Mouse (Mus musculus): Measurements from ENCODE around the gene Cenpf.

The Cenpf gene

GRCm38 (mm10) chr1:189627976-189628768, 59.7 kb downstream of the Cenpf start:
- peak; percentile 70 for DNase-seq

DNA sequence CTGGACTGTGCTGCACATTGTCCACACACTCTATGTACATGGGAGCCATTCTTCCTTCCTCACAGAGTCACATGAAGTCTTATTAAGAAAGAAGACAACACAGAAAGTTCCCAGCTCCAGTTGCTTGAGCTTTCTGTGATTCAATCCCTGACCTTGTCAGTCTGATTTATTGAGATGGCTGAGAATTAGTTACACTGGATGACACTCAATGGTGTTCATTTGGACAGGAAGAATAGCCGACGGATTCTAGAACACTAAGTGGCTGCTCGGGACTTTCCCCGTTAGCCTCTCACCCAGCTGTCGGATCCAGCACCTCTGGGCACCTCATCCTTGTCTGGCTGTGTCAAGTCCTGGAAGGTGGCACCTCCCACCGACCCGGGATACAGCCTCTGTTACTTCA, 63.1 kb downstream of the Cenpf start:
- DNase-seq: no peak

- no peak for DNase-seq
Measured at GRCm38 (mm10) chr1:189618970-189619740, 68.7 kb downstream of the Cenpf start.

DNA sequence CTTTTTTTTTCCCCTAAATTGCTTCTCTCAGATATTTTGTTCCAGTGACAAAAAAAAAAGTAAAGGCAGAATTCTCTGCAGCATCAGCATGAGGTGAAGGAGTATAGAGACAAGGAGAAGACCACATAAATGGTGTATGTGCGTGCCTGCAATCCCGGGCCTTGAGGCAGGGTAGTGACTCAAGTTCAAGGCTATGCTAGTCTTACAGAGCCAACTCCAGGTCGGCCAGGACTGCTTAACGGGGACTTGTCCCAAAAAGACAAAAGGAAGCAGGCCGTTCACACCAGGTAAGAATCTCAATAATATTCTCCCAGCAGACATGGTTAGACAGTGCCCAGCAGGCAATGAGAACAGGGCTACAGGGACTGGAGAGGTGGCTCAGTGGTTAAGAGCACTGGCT, 70.5 kb downstream of the Cenpf start:
- DNase-seq: no peak

DNA sequence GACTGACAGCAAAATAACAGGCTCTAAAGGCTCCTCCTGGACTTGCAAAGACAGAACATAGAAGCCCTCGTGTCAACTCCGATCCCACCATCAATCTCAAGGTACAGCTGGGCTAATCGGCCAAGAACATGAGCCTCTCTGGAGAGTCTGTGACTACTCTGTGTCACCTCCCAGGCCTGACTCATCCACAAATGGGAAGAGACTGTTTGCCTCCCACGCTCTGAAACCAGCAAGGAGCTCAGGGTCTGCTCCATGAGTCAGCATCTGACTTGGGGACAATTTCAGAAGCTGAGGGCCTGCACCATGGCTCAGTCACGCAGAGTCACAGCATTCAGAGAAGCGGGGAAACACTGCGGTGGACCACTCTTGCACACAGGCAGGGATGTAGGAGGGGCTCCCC, 72.6 kb downstream of the Cenpf start:
- DNase-seq: no peak

DNA sequence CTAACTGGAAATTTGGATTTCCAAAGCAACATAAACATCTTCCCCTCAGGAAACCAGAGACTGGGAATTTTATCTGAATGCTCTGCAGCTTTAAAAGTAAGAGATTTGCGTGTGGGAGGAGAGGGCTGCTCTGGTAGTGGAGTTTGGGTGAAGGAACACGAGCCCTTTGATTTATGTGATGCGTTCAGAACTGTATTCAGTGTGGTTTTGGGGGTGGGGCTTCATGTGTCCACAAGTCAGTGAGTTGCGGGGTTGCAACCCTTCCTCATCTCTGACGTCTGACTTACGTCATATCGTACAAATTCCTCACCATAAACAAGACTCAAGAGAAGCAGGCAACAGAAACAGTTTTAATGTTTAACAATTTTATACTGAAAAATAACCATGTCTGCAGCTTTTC, 74.8 kb downstream of the Cenpf start:
- DNase-seq: no peak

DNA sequence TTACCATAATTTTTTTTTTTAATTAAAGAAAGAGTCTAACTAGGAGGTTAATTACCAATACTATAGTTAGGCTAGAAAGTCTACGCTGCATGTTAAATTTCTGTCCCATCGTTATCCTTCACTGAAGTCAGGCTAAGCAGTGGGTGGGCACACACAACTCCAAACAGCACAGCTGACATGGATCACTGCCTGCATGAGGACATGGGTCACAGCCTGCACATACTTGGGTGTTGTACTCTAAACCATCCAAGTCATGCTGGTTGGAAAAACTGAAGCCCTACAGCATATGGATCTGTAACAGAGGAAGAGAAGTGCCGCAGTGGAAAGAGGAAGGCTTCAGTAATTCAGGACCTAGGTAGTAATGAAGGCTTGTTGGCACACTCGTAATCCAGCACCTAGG, 76.1 kb downstream of the Cenpf start:
- no peak for DNase-seq

DNA sequence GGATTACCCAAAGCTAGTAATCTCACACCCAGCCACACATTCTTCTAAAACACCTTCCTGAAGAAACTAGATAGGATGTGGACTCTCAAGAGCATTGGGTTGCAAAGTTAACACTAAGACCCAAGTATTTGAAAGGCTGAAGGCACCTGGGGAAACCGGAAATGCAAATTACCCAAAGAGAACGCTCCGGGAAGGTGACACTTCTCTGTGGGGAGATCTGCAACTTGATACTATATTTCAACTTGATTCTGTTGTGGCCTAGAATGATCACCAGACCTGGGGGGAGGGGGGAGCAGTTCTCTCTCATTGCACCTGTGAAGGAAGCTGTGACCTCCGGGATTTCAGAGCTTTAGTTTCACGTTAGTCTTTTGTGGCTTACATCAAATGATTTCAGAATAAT, 79.2 kb downstream of the Cenpf start:
- DNase-seq: no peak

GRCm38 (mm10) chr1:189608039-189608438, 79.8 kb downstream of the Cenpf start:
- DNase-seq: no peak

GRCm38 (mm10) chr1:189605598-189606126, 82.2 kb downstream of the Cenpf start:
- no peak for DNase-seq

GRCm38 (mm10) chr1:189597096-189597495, 90.8 kb downstream of the Cenpf start:
- DNase-seq: no peak

All from right cerebral cortex, postnatal 14 days (tissue).